Mouse (Mus musculus) hindbrain, embryonic 13.5 days (tissue): Measurements from ENCODE around the gene Baiap2. TPM values are rescaled to one million over a fixed set of nuclear protein-coding genes. Genes with fewer than 3 reads are reported as not detected.

Experiments used
- ATAC-seq: fragments of 200-750 bp; cut with Nextera tagmentation; 2 replicates; pipeline ENCODE4 v1.8.0; 2017; ENCODE audit warnings: moderate TSS enrichment; ENCODE audit not compliant: low FRiP score
- H3K27ac ChIP-seq: fragments of 300-500 bp; sonication (generic); 2 replicates; pipeline ENCODE4 v1.5.1; 2015; ENCODE audit warnings: inconsistent platforms, mild to moderate bottlenecking, moderate library complexity
- H3K27me3 ChIP-seq: fragments of 300-500 bp; sonication (generic); 2 replicates; pipeline ENCODE4 v1.6.1; 2015; ENCODE audit warnings: mild to moderate bottlenecking, inconsistent platforms
- H3K36me3 ChIP-seq: fragments of 300-500 bp; sonication (generic); 2 replicates; pipeline ENCODE4 v1.6.1; 2015; ENCODE audit warnings: mild to moderate bottlenecking, inconsistent platforms
- H3K4me1 ChIP-seq: fragments of 300-500 bp; sonication (generic); replicated peaks from 2 replicates; pipeline ENCODE4 v1.6.1; 2015; ENCODE audit warnings: inconsistent platforms
- H3K4me2 ChIP-seq: fragments of 300-500 bp; sonication (generic); 2 replicates; pipeline ENCODE4 v1.6.1; 2015; ENCODE audit warnings: inconsistent platforms, mild to moderate bottlenecking, moderate library complexity
- H3K4me3 ChIP-seq: fragments of 300-500 bp; sonication (generic); 2 replicates; pipeline ENCODE4 v1.5.1; 2015; ENCODE audit warnings: mild to moderate bottlenecking, inconsistent platforms
- H3K9ac ChIP-seq: fragments of 300-500 bp; sonication (generic); 2 replicates; pipeline ENCODE4 v1.6.1; 2015; ENCODE audit warnings: mild to moderate bottlenecking, inconsistent platforms
- H3K9me3 ChIP-seq: fragments of 300-500 bp; sonication (generic); 2 replicates; pipeline ENCODE4 v1.6.1; 2016; ENCODE audit warnings: inconsistent platforms
- WGBS: fragments of 180-500 bp; shearing (Covaris S2); methylation state at CpG from one replicate; pipeline ENCODE4 v1.1.7; 2015; 5-methylcytosine and 5-hydroxymethylcytosine counted together
- polyA plus RNA-seq: library from polyadenylated mRNA; unstranded; fragments of >200 nt; fragmentation: Nextera tagmentation; extraction: Ambion mirVana; gene quantifications from 2 replicates; pipeline ENCODE4 v1.2.1, GENCODE M21; 2015

The Baiap2 gene
- polyA plus RNA-seq, 1 experiment from 2014 or later = 10.0 TPM

DNA sequence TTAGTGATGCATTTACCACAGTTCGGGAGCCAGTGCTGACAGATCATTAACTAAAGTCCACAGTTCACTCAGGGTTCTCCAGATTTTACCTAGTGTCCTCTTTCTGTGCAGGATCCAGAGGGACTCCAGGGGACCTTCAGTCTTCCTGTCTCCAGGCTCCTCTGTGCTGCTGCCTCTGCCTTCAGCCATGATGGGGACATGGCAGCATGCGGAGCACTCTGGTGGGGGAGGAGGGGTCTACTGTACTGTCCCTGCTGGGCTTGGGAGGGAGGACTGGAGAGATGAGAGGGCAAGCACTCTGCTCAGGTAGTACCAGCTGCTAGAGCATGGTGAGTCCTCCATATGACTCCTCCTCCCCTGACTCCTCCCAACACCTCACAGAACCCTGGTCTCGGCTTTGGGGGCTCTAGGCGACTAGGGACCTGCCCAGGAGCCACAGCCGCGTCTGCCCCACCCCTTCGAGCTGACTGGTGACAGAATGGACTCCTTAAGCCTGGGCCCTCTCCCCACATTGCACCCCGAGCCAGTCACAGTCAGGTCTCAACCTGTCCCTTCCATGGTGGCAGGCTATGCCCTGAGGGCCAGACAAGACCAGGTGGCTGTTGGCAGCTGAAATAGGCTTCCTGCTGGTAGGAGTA, 3.4 kb upstream of the Baiap2 start:
- no peak overlapping the region for H3K4me3 ChIP-seq
- no peak overlapping the region for H3K4me2 ChIP-seq
- H3K9me3 ChIP-seq = no peaks in the 10 kb centered on the region
- H3K4me1 ChIP-seq = peaks cover 80% of the 10 kb centered on the region
- H3K9ac ChIP-seq = 0 out of 2 replicates have a peak overlapping the region, but pooled peaks have one; percentile 39
- H3K27ac ChIP-seq = no peak overlapping the region
- peaks cover 40% of the 10 kb centered on the region for H3K27me3 ChIP-seq
- 53% methylated on average over 8 of the region's 8 CpGs for WGBS
- no peak for ATAC-seq
- H3K36me3 ChIP-seq = no peaks in the 10 kb centered on the region

- Histone ChIP-seq H3K36me3 (no peaks in the 10 kb centered on the region), H3K4me3 (no peak overlapping the region), H3K27me3 (peaks cover 46% of the 10 kb centered on the region), H3K9me3 (no peaks in the 10 kb centered on the region), H3K4me2 (no peak overlapping the region), H3K4me1 (peaks cover 85% of the 10 kb centered on the region), H3K27ac (no peak overlapping the region), H3K9ac (no peak overlapping the region)
- no peak for ATAC-seq
- 68% methylated on average over 4 of the region's 4 CpGs for WGBS
These were observed 2.9 kb upstream of the Baiap2 start for GRCm38 (mm10) chr11:119939711-119940106.

DNA sequence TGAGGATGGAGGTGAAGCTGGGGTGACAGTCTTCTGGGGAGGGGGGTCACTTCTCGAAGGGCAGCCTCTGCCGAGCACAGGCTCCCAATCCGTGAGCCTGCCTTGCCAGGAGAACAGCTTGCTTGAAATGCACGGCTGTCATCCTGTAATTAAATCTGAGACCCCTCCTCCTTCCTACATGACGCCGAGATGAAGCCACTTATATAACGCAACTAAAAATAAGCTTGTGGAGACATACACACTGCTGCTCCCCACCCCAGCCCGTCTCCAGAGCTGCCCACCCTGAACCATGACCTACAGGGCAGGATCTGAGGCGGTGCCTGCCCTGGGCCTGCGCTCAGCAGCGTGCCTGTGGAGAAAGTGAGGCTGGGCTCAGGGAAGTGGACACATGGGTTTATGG, 2.4 kb upstream of the Baiap2 start:
- ATAC-seq = no peak

DNA sequence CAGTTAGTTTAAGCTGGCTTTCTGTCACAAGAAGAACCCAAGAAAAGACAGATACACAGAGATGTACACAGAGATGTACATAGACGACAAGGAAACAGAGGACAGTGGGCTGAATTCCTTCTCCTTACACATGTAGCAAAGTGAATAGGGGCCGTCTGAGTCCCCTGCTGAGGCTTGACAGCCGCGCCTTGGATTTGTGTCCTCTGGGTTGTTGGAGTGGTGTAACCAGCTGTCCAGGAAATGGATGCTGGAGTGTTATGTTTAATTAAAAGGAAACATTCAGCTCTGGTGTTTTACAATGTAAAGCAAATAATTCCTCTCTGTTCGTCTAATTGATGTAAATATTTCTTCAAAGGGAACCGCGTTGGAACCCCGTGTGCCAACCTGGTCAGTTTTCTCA, 769 bp upstream of the Baiap2 start:
- H3K4me2 ChIP-seq = peak overlapping the region; percentile 95
- H3K27ac ChIP-seq = no peak overlapping the region
- H3K27me3 ChIP-seq = peaks cover 53% of the 10 kb centered on the region
- H3K9ac ChIP-seq = peak overlapping the region; percentile 72
- peaks cover 77% of the 10 kb centered on the region for H3K4me1 ChIP-seq
- no peaks in the 10 kb centered on the region for H3K36me3 ChIP-seq
- 3% methylated on average over 8 of the region's 8 CpGs for WGBS
- no peak for ATAC-seq
- peak overlapping the region; percentile 59 for H3K4me3 ChIP-seq
- no peaks in the 10 kb centered on the region for H3K9me3 ChIP-seq

More for the DNA sequence above, 2.4 kb upstream of the Baiap2 start:
- Histone ChIP-seq H3K9me3 (no peaks in the 10 kb centered on the region), H3K4me1 (peaks cover 89% of the 10 kb centered on the region), H3K4me2 (no peak overlapping the region), H3K4me3 (no peak overlapping the region), H3K27me3 (peaks cover 50% of the 10 kb centered on the region), H3K9ac (no peak overlapping the region), H3K27ac (no peak overlapping the region), H3K36me3 (no peaks in the 10 kb centered on the region)
- whole genome bisulfite sequencing = 67% methylated on average over 11 of the region's 11 CpGs

- ATAC-seq = peak; percentile 65; the same call in 1 of the 2 replicates
These were observed 299 bp upstream of the Baiap2 start for GRCm38 (mm10) chr11:119942201-119942726.

GRCm38 (mm10) chr11:119943428-119943988, 945 bp downstream of the Baiap2 start:
- H3K9me3 ChIP-seq = no peaks in the 10 kb centered on the region
- H3K4me1 ChIP-seq = peaks cover 69% of the 10 kb centered on the region
- H3K4me2 ChIP-seq = peak overlapping the region; percentile 95
- peak overlapping the region; percentile 81 for H3K9ac ChIP-seq
- WGBS = 5% methylated on average over 32 of the region's 32 CpGs
- H3K4me3 ChIP-seq = peak overlapping the region; percentile 59
- H3K36me3 ChIP-seq = no peaks in the 10 kb centered on the region
- peaks cover 43% of the 10 kb centered on the region for H3K27me3 ChIP-seq
- peak overlapping the region; percentile 44; the same call in 1 of the 2 replicates for H3K27ac ChIP-seq
- peak; percentile 15 for ATAC-seq

More at GRCm38 (mm10) chr11:119942201-119942726, 299 bp upstream of the Baiap2 start:
- Histone ChIP-seq H3K27ac (peak overlapping the region; percentile 75), H3K4me2 (peak overlapping the region; percentile 95), H3K4me1 (peaks cover 73% of the 10 kb centered on the region), H3K9ac (peak overlapping the region; percentile 72), H3K4me3 (peak overlapping the region; percentile 59), H3K9me3 (no peaks in the 10 kb centered on the region), H3K36me3 (no peaks in the 10 kb centered on the region), H3K27me3 (peaks cover 53% of the 10 kb centered on the region)
- whole genome bisulfite sequencing = 1% methylated on average over 43 of the region's 43 CpGs

DNA sequence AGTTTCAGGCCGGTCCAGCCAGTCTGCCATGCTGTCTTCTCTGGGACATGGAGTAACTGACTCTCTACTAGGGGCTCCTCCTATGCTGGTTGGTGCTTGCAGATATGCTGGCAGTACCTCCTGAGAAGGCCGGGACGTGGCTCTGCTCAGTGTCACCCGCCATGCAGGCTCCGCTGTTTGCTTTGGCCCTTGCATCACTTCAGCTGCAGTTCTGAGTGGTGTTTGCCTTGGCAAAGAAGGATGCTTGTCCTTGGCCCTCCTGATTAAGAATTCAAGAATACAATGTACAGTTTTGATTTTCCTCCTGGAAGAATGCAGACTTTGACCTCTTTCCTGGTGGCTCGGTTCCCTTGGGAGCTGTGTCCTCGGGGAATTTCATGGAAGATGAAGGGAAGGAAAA, 2.8 kb downstream of the Baiap2 start:
- Histone ChIP-seq H3K4me2 (peak overlapping the region; percentile 95; the same call in 1 of the 2 replicates), H3K27me3 (peaks cover 30% of the 10 kb centered on the region), H3K36me3 (no peaks in the 10 kb centered on the region), H3K9me3 (no peaks in the 10 kb centered on the region), H3K27ac (no peak overlapping the region), H3K4me3 (no peak overlapping the region), H3K9ac (no peak overlapping the region), H3K4me1 (peaks cover 56% of the 10 kb centered on the region)
- ATAC-seq = no peak
- WGBS = 88% methylated on average over 7 of the region's 7 CpGs

GRCm38 (mm10) chr11:119947426-119947825, 4.9 kb downstream of the Baiap2 start:
- Histone ChIP-seq H3K4me1 (peaks cover 41% of the 10 kb centered on the region), H3K27ac (no peak overlapping the region), H3K4me2 (no peak overlapping the region), H3K27me3 (peaks cover 18% of the 10 kb centered on the region; the same call in 1 of the 2 replicates), H3K9me3 (no peaks in the 10 kb centered on the region), H3K9ac (no peak overlapping the region), H3K36me3 (no peaks in the 10 kb centered on the region), H3K4me3 (no peak overlapping the region)
- no peak for ATAC-seq
- 96% methylated on average over 1 of the region's 1 CpGs for WGBS

DNA sequence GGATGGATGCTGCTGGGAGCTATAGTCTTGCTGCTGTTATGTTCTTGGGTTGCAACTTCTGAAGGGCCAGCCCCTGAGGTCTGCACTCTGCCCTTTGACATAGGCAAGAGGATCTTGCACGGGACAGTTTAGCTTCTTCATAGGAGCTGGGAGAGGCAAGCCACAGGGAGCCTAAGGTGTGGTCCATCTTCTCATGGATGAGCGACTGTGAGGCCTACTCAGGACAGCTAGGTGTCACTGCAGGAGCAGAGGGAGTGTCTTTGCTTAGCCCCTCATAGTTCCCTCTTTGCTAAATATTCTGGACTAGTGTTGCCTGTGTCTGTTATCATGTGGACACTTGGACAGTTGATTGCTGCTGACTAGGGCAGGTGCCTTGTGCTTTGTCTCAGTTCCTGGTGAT, 5.3 kb downstream of the Baiap2 start:
- Histone ChIP-seq H3K4me1 (peaks cover 46% of the 10 kb centered on the region), H3K9me3 (no peaks in the 10 kb centered on the region), H3K27me3 (peaks cover 18% of the 10 kb centered on the region; the same call in 1 of the 2 replicates), H3K4me3 (no peak overlapping the region), H3K4me2 (no peak overlapping the region), H3K36me3 (no peaks in the 10 kb centered on the region), H3K27ac (no peak overlapping the region), H3K9ac (no peak overlapping the region)
- no peak for ATAC-seq
- 56% methylated on average over 2 of the region's 2 CpGs for WGBS

GRCm38 (mm10) chr11:119948305-119948704, 5.7 kb downstream of the Baiap2 start:
- Histone ChIP-seq H3K4me2 (no peak overlapping the region), H3K4me1 (peaks cover 43% of the 10 kb centered on the region), H3K9ac (0 out of 2 replicates have a peak overlapping the region, but pooled peaks have one; percentile 2), H3K27me3 (peaks cover 18% of the 10 kb centered on the region; the same call in 1 of the 2 replicates), H3K9me3 (no peaks in the 10 kb centered on the region), H3K4me3 (no peak overlapping the region), H3K36me3 (no peaks in the 10 kb centered on the region), H3K27ac (no peak overlapping the region)
- WGBS = 62% methylated on average over 4 of the region's 4 CpGs
- no peak for ATAC-seq

- Histone ChIP-seq H3K36me3 (no peaks in the 10 kb centered on the region), H3K9me3 (no peaks in the 10 kb centered on the region), H3K4me1 (peaks cover 38% of the 10 kb centered on the region), H3K4me2 (no peak overlapping the region), H3K4me3 (no peak overlapping the region), H3K27ac (no peak overlapping the region), H3K27me3 (peaks cover 17% of the 10 kb centered on the region; the same call in 1 of the 2 replicates), H3K9ac (0 out of 2 replicates have a peak overlapping the region, but pooled peaks have one; percentile 2)
- 86% methylated on average over 2 of the region's 2 CpGs for WGBS
- no peak for ATAC-seq
These were observed 6.2 kb downstream of the Baiap2 start for GRCm38 (mm10) chr11:119948803-119949202.

GRCm38 (mm10) chr11:119950535-119950934, 8.0 kb downstream of the Baiap2 start:
- 88% methylated on average over 3 of the region's 3 CpGs for WGBS
- no peak overlapping the region for H3K4me2 ChIP-seq
- no peak for ATAC-seq
- 0 out of 2 replicates have a peak, but pooled peaks cover 2% of the 10 kb centered on the region for H3K27me3 ChIP-seq
- no peak overlapping the region for H3K4me3 ChIP-seq
- no peak overlapping the region for H3K9ac ChIP-seq
- peaks cover 23% of the 10 kb centered on the region for H3K4me1 ChIP-seq
- no peaks in the 10 kb centered on the region for H3K36me3 ChIP-seq
- H3K9me3 ChIP-seq = no peaks in the 10 kb centered on the region
- H3K27ac ChIP-seq = no peak overlapping the region
